Mouse (Mus musculus) Muller cell, postnatal 12 days (primary cell): Measurements from ENCODE around the gene Pus7l.
A peak's percentile ranks its signal among the peaks of the same experiment; 100 is the strongest.

Experiments used
- DNase-seq: peaks from one replicate; pipeline ENCODE4 v3.0.0-alpha.2; 2015; ENCODE audit errors: inconsistent ontology term

Pus7l gene

DNA sequence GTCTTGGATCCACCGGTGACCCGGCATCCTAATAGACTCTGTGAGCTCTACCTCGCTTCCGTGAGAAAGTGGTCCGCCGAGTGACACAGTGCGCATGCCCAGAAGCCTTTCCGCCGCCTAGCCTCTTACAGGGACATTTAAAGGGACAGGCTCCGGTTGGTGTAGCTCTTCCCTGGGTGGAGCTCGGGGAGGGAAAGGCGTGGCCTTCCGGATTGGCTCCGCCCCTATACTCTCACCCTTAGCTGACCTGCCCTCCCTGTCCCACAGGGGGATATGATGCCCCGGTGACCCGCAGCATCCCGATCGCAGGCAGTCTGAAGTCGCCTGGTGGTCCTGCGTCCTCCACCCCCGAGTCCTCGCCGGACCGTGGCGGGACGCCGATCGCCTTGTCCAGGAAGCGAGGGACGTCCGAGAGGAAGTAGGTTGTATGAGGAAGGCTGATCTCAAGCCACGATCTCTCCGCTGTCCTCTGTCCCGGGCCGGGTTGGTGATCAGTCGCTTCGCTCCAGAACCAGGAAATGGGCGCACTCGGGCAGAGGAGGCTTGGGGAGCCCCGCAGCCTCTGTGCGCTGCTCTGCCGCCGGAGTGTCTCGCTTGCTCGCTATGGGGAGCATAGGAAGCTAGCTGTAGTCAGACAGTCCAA is at the start of gene Pus7l, which contains the start of gene Irak4:
Pus7l (minus strand) TSS at position 139 of the 643 bp plus-strand sequence.
Irak4 (plus strand) TSS at position 235 of the 643 bp plus-strand sequence.
- DNase-seq: peak; percentile 96

GRCm38 (mm10) chr15:94591356-94591755 is 48.0 kb upstream of the Pus7l start:
- DNase-seq: no peak

- DNase-seq: no peak
These were observed 46.7 kb upstream of the Pus7l start for GRCm38 (mm10) chr15:94590083-94590482.

- DNase-seq: peak; percentile 98
These were observed 46.1 kb upstream of the Pus7l start, which contains the start of gene Twf1 for GRCm38 (mm10) chr15:94589219-94590075. Gene Twf1 (minus strand): TSS chr15:94589889.

GRCm38 (mm10) chr15:94587826-94588715 is 44.7 kb upstream of the Pus7l start:
- no peak for DNase-seq

- DNase-seq: no peak
These were observed 41.4 kb upstream of the Pus7l start for GRCm38 (mm10) chr15:94584738-94585137.

GRCm38 (mm10) chr15:94583153-94583552 is 39.8 kb upstream of the Pus7l start:
- DNase-seq: no peak

GRCm38 (mm10) chr15:94582000-94582593 is 38.8 kb upstream of the Pus7l start:
- DNase-seq: no peak

DNA sequence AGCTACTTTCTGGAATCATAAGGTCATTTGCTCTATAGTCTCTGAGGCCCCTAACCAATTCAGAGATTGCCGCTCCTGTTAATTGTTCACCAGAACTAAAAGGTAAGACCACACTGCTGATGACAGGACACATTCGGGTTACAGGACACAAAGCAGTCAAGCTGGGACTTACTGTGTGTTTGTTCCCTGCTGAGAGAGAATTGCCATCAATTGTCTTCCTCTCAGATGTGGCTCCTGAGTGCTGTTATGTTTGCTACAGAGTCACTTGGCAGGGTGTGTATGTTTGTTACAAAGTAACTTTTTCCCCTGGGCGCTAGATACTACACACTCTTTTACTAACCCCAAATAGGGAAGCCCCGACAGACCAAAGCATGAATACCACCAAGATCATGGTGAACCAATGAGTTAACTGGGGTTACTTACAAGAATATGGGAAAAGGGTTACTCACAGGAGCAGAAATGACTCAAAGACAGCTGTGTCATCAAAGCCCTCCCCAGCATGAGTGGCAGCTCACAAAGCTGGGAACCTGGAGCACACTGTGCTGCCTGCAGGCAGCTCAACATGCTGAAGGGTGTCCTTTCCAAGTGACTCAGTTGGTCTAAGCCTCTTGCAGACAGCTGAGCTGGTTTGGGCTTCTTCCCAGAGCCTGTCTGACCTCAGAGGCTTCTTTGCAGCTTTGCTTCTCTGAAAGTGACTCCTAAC is 31.4 kb upstream of the Pus7l start:
- DNase-seq: peak; percentile 32

- no peak for DNase-seq
These were observed 29.4 kb upstream of the Pus7l start for GRCm38 (mm10) chr15:94572746-94573145.

GRCm38 (mm10) chr15:94571501-94571900 is 28.2 kb upstream of the Pus7l start:
- DNase-seq: peak; percentile 25

DNA sequence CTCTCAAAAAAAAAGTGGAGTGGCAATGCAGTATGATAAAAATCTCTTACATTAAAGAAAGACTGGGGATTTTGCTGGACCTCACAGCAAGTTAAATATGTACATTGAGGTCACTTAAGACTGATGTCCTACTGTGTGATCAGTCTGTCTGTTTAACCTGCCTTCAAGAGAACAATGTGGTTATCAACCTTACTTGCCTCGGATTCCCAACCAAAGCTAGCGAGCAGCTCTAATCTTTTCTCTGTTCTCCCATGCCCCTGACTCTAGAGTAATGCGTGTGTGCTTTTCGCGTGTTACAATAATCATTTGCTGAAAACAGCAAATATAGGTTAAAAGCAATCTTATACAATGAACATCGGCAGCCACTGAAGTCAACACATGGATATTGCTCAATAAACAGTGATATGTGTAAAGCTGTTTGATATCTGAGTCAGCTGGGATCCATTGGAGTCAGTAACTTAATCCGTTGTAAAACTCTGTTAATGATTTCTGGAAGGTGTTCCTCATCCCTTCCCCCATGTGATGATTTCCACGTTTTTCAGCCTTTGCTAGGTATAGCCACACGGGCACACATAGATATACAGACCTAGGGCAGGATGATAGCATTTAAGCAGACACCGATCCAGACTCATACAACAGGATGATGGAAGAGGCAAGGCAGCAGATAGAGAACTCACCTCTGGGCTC is 25.3 kb upstream of the Pus7l start:
- no peak for DNase-seq

DNA sequence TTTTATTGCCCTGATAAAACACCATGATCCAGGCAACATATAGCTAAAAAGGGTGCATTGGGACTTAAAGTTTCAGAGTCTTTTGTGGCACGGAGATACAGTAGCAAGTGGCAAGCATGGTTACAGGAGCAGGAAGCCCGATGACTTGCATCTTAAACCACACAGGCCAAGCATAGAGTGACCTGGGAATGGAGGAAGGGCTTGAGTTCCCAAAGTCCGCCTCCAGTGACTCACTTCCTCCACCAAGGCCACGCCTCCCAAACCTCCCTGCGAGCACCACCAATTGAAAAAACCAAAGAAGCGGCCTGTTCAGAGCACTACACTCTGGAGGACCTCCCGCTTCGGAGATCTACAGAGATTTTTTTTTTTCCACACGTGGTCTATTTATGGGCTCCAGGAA is 22.5 kb upstream of the Pus7l start:
- no peak for DNase-seq

- no peak for DNase-seq
These were observed 21.6 kb upstream of the Pus7l start for GRCm38 (mm10) chr15:94564909-94565308.

GRCm38 (mm10) chr15:94558895-94559656 is 15.7 kb upstream of the Pus7l start:
- no peak for DNase-seq

GRCm38 (mm10) chr15:94557442-94557841 is 14.1 kb upstream of the Pus7l start:
- peak; percentile 69 for DNase-seq

GRCm38 (mm10) chr15:94553536-94553935 is 10.2 kb upstream of the Pus7l start:
- no peak for DNase-seq

GRCm38 (mm10) chr15:94544844-94545243 is 1.5 kb upstream of the Pus7l start:
- DNase-seq: no peak

DNA sequence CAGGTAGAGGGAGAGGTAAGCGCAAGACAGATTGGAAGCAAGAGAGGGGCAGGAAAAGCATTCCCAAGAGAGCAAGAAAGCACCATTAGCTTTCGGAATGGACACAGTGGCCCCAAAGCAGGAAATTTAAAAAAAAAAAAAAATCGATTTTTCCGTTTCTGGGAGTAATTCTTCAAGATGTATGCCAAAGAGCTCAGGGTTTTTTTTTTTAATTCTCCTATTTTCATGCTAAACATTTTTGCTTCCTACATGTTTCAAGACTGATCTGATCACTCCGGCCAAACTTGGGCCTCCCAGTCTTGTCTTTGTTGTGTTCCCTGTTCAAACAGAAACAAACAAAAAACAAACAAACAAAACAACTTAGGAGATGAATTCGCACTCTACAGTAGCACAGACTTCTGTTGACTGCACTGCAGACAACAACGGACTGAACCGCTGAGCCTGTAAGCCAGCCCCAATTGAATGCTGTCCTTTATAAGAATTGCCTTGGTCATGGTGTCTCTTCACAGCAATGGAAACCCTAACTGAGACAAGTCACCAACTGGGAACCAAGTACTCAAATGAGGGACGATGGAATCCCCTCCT is 797 bp upstream of the Pus7l start:
- DNase-seq: peak; percentile 4
